Mouse (Mus musculus) heart, embryonic 16.5 days (tissue): ENCODE results near the gene Gm17720. TPM values are rescaled to one million over a fixed set of nuclear protein-coding genes. Genes with fewer than 3 reads are reported as not detected.

Source experiments
- polyA plus RNA-seq: library from polyadenylated mRNA; unstranded; fragments of >200 nt; fragmentation: Nextera tagmentation; extraction: Ambion mirVana; gene quantifications from 2 replicates; pipeline ENCODE4 v1.2.1, GENCODE M21; 2015

Gm17720 gene
- polyA plus RNA-seq, 1 experiment from 2014 or later, result not detected

Other genes starting within 250 kb of the Gm17720 start
- 1.3 and 1.9 TPM in 2 replicates for gene Phlpp2, start 234.2 kb downstream of the Gm17720 start, polyA plus RNA-seq
- 0.51 and 1.3 TPM in 2 replicates for gene Marveld3, start 140.6 kb downstream of the Gm17720 start, polyA plus RNA-seq
- 0.09 and 0.12 TPM in 2 replicates for gene Tat, start 112.3 kb downstream of the Gm17720 start, polyA plus RNA-seq
- gene Chst4, start 63.0 kb downstream of the Gm17720 start, polyA plus RNA-seq, result 1.6 and 2.1 TPM in 2 replicates
- gene Zfp612, start 23.0 kb downstream of the Gm17720 start, polyA plus RNA-seq, result 5.9 and 6.1 TPM in 2 replicates
- gene Gm21964, start 1.5 kb downstream of the Gm17720 start, polyA plus RNA-seq, result not detected in 2 replicates
- 0.47 and 1.2 TPM in 2 replicates for gene Calb2, start 65.5 kb upstream of the Gm17720 start, polyA plus RNA-seq
- gene Cmtr2, start 112.9 kb upstream of the Gm17720 start, polyA plus RNA-seq, result 5.7 and 6.4 TPM in 2 replicates
- 0.11 and 0.17 TPM in 2 replicates for gene Hydin, start 164.2 kb upstream of the Gm17720 start, polyA plus RNA-seq